Mouse (Mus musculus): ENCODE measurements around the gene Rps6kb2. TPM values are rescaled to one million over a fixed set of nuclear protein-coding genes. Genes with fewer than 3 reads are reported as not detected.

Rps6kb2 gene
- polyA plus RNA-seq, 1 experiment from 2014 or later = 22.1 TPM

DNA sequence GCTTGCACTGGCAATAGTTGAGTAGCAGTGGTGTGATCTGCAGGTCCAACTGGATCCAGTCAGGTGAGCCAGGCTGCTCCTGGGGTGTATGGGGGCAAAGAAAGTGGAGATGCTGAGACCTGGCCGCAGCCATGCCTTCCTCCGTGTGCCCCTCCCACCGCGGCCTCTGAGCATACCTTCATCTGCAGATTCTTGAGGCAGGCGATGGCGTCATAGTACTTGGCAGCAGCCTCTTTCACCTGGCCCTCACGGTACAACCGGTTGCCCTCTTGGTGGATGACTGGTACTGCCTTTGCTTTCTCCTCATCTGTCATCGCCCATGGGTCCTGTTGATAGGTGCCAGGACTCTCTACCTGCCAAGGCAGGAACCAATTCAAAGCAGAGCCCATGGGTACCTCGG lies 48.0 kb downstream of the Rps6kb2 start:
- H3K4me3 ChIP-seq (ENCODE audit: low read depth, low read length) = no peak overlapping the region
- no peak for ATAC-seq
- H3K4me1 ChIP-seq (ENCODE audit: insufficient read depth) = peaks cover 37% of the 10 kb centered on the region
- no peaks in the 10 kb centered on the region for H3K27me3 ChIP-seq (ENCODE audit: insufficient read depth, low read length)
- H3K4me2 ChIP-seq (ENCODE audit: low read depth, low read length) = no peak overlapping the region
- H3K9ac ChIP-seq (replicated peaks) = no peak overlapping the region
- 93% methylated on average over 10 of the region's 10 CpGs for WGBS (ENCODE audit: insufficient replicate concordance)
- no peak overlapping the region for H3K27ac ChIP-seq (ENCODE audit: low read depth)
- DNase-seq = no peak
- H3K36me3 ChIP-seq (replicated peaks; ENCODE audit: insufficient read depth, low read length) = peaks cover 66% of the 10 kb centered on the region
- no peaks in the 10 kb centered on the region for H3K9me3 ChIP-seq (ENCODE audit: low read length)
- TF ChIP-seq CTCF (IDR thresholded peaks at IDR 0.05; ENCODE audit: low read depth) (no peak), EP300 (IDR thresholded peaks at IDR 0.05; ENCODE audit: low read depth) (no peak)

DNA sequence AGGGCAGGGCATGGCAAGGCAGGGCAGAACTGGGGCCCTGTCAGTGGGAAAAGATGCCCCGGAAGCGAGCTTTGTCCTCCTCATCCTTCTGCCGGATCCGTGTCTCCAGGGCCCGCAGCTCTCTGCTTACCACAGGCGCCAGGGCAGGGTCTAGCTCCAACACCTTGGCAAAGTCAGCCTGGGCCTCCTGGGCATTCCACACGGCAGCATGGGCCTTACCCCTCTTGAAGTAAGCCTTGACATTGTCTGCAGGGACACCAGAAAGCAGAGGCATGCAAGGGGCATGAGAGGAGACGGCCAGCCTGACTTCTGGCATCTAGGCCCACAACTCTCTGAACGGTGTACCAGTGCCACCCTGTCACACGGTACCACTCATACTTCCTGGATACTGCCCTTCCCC lies 48.6 kb downstream of the Rps6kb2 start:
- Histone ChIP-seq H3K27me3 (ENCODE audit: insufficient read depth, low read length) (no peaks in the 10 kb centered on the region), H3K36me3 (replicated peaks; ENCODE audit: insufficient read depth, low read length) (peaks cover 66% of the 10 kb centered on the region), H3K4me3 (ENCODE audit: low read depth, low read length) (no peak overlapping the region), H3K9me3 (ENCODE audit: low read length) (no peaks in the 10 kb centered on the region), H3K27ac (ENCODE audit: low read depth) (peak overlapping the region; percentile 90), H3K4me1 (ENCODE audit: insufficient read depth) (peaks cover 31% of the 10 kb centered on the region), H3K9ac (replicated peaks) (peak overlapping the region; percentile 47; the same call in 1 of the 2 replicates), H3K4me2 (ENCODE audit: low read depth, low read length) (0 out of 2 replicates have a peak overlapping the region, but pooled peaks have one; percentile 57)
- TF ChIP-seq CTCF (IDR thresholded peaks at IDR 0.05; ENCODE audit: low read depth) (no peak), EP300 (IDR thresholded peaks at IDR 0.05; ENCODE audit: low read depth) (no peak)
- DNase-seq (no peak), ATAC-seq (no peak)
- 84% methylated on average over 10 of the region's 10 CpGs for WGBS (ENCODE audit: insufficient replicate concordance)

DNA sequence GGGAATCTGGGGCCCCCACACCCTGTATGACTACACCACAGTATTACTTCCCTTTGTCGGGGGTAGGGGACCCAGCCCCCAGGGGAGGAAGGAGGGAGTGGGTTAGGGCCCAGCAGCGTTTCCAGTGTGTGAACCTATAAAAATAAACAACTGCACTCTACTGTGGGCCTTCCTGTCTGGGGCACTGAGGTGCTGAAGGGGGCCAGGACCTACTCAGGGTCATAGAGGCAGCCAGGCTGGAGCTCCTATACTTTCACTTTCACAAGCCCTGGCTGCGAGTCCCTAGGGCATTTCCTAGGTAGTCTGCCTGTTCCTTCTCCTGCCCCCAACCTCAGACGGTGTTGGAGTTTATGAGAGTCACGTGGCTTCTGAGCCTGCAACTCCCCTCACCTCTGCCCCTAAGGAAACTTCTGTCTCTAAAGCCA lies 49.3 kb downstream of the Rps6kb2 start:
- no peak for TF ChIP-seq EP300 (IDR thresholded peaks at IDR 0.05; ENCODE audit: low read depth)
- TF ChIP-seq CTCF (IDR thresholded peaks at IDR 0.05; ENCODE audit: low read depth) = no peak
- Histone ChIP-seq H3K27me3 (ENCODE audit: insufficient read depth, low read length) (no peaks in the 10 kb centered on the region), H3K27ac (ENCODE audit: low read depth) (peak overlapping the region; percentile 90), H3K9ac (replicated peaks) (peak overlapping the region; percentile 47), H3K4me2 (ENCODE audit: low read depth, low read length) (peak overlapping the region; percentile 57), H3K4me3 (ENCODE audit: low read depth, low read length) (0 out of 2 replicates have a peak overlapping the region, but pooled peaks have one; percentile 1), H3K36me3 (replicated peaks; ENCODE audit: insufficient read depth, low read length) (peaks cover 64% of the 10 kb centered on the region), H3K4me1 (ENCODE audit: insufficient read depth) (peaks cover 29% of the 10 kb centered on the region), H3K9me3 (ENCODE audit: low read length) (no peaks in the 10 kb centered on the region)
- peak; percentile 64 for DNase-seq
- ATAC-seq = peak; percentile 44
- WGBS (ENCODE audit: insufficient replicate concordance) = 11% methylated on average over 5 of the region's 5 CpGs

DNA sequence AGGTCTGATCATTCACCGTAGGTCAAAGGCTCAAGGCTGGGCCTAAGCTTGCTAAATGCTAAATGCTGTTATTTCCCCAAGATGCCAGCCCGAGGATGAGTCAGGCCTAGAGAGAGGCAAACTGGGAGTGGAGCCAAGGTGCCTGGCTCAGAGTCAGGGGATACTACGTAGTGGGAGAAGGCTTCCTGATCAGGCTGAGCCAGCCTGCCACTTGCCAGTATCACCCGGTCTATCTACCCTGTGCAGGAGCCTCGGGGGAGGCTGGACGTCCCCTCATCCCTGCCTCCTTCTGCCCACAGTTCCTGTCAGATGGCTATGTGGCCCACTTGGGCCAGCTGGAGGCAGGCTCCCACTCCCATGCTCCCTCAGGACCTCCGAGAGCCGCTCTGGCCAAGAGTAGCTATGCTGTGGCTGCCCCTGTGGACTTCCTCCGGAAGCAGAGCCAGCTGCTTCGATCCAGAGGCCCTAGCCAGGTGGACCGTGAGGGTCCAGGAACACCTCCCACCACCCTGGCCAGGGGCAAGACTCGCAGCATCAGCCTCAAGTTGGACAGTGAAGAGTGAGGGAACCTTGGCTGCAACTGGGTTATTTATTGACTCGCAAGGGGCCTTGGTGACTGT lies 49.9 kb downstream of the Rps6kb2 start:
- no peaks in the 10 kb centered on the region for H3K9me3 ChIP-seq (ENCODE audit: low read length)
- TF ChIP-seq EP300 (IDR thresholded peaks at IDR 0.05; ENCODE audit: low read depth) (peak; percentile 89), CTCF (IDR thresholded peaks at IDR 0.05; ENCODE audit: low read depth) (no peak)
- H3K36me3 ChIP-seq (replicated peaks; ENCODE audit: insufficient read depth, low read length) = peaks cover 62% of the 10 kb centered on the region
- no peaks in the 10 kb centered on the region for H3K27me3 ChIP-seq (ENCODE audit: insufficient read depth, low read length)
- H3K4me3 ChIP-seq (ENCODE audit: low read depth, low read length) = 0 out of 2 replicates have a peak overlapping the region, but pooled peaks have one; percentile 1
- H3K4me2 ChIP-seq (ENCODE audit: low read depth, low read length) = peak overlapping the region; percentile 57
- 35% methylated on average over 13 of the region's 13 CpGs for WGBS (ENCODE audit: insufficient replicate concordance)
- peak overlapping the region; percentile 90 for H3K27ac ChIP-seq (ENCODE audit: low read depth)
- H3K4me1 ChIP-seq (ENCODE audit: insufficient read depth) = peaks cover 28% of the 10 kb centered on the region
- ATAC-seq (peak; percentile 93), DNase-seq (peak; percentile 85)
- peak overlapping the region; percentile 47 for H3K9ac ChIP-seq (replicated peaks)

- WGBS (ENCODE audit: insufficient replicate concordance) = 84% methylated on average over 26 of the region's 26 CpGs
- H3K36me3 ChIP-seq (replicated peaks; ENCODE audit: insufficient read depth, low read length) = peaks cover 53% of the 10 kb centered on the region
- H3K4me3 ChIP-seq (ENCODE audit: low read depth, low read length) = no peak overlapping the region
- no peaks in the 10 kb centered on the region for H3K27me3 ChIP-seq (ENCODE audit: insufficient read depth, low read length)
- no peak overlapping the region for H3K4me2 ChIP-seq (ENCODE audit: low read depth, low read length)
- H3K9ac ChIP-seq (replicated peaks) = 0 out of 2 replicates have a peak overlapping the region, but pooled peaks have one; percentile 39
- H3K9me3 ChIP-seq (ENCODE audit: low read length) = no peaks in the 10 kb centered on the region
- DNase-seq = peak; percentile 52
- TF ChIP-seq CTCF (IDR thresholded peaks at IDR 0.05; ENCODE audit: low read depth) (no peak), EP300 (IDR thresholded peaks at IDR 0.05; ENCODE audit: low read depth) (no peak)
- H3K4me1 ChIP-seq (ENCODE audit: insufficient read depth) = peaks cover 26% of the 10 kb centered on the region
- ATAC-seq = no peak
- peak overlapping the region; percentile 90 for H3K27ac ChIP-seq (ENCODE audit: low read depth)
These were observed 50.8 kb downstream of the Rps6kb2 start for GRCm38 (mm10) chr19:4112063-4112960.

GRCm38 (mm10) chr19:4108535-4108934 lies 54.6 kb downstream of the Rps6kb2 start:
- Histone ChIP-seq H3K9me3 (ENCODE audit: low read length) (no peaks in the 10 kb centered on the region), H3K9ac (replicated peaks) (no peak overlapping the region), H3K4me1 (ENCODE audit: insufficient read depth) (peaks cover 12% of the 10 kb centered on the region), H3K36me3 (replicated peaks; ENCODE audit: insufficient read depth, low read length) (peaks cover 22% of the 10 kb centered on the region), H3K27ac (ENCODE audit: low read depth) (no peak overlapping the region), H3K4me2 (ENCODE audit: low read depth, low read length) (no peak overlapping the region), H3K27me3 (ENCODE audit: insufficient read depth, low read length) (no peaks in the 10 kb centered on the region), H3K4me3 (ENCODE audit: low read depth, low read length) (no peak overlapping the region)
- no peak for DNase-seq
- WGBS (ENCODE audit: insufficient replicate concordance) = 76% methylated on average over 9 of the region's 9 CpGs
- no peak for TF ChIP-seq CTCF (IDR thresholded peaks at IDR 0.05; ENCODE audit: low read depth)
- TF ChIP-seq EP300 (IDR thresholded peaks at IDR 0.05; ENCODE audit: low read depth) = no peak
- ATAC-seq = no peak

All from liver, postnatal 0 days (tissue).